Mouse (Mus musculus): ENCODE data around the gene Prss12.

DNA sequence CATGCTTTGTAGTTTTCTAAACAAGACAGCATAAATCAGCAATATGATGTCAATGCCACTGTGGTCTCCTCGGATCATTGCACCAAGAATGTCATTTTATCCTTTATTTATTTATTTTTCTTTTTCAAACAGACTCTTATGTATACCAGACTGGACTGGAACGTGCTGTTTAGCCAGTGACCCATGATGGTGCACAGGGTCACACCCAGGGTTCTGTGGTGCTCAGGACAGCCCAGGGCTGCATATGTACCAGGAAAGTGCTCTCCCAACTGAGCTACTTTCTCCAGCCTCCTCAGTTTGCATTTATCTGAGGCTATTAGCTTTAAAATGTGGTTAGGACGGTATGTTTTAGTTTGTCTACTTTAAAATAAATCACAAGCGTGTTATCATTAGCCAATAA lies 18.7 kb upstream of the Prss12 start:
- TF ChIP-seq CTCF (IDR thresholded peaks at IDR 0.05; ENCODE audit: low read depth, low read length) (no peak), POLR2A (IDR thresholded peaks at IDR 0.05; ENCODE audit: insufficient read depth, low read length) (no peak)
